Mouse (Mus musculus): ENCODE measurements at regions not wholly inside any gene's neighbourhood (a gene's known extent, or its start where the extent isn't known, plus 50 kb on each side); places are given as distances from the start of the nearest gene placed in this dataset.

DNA sequence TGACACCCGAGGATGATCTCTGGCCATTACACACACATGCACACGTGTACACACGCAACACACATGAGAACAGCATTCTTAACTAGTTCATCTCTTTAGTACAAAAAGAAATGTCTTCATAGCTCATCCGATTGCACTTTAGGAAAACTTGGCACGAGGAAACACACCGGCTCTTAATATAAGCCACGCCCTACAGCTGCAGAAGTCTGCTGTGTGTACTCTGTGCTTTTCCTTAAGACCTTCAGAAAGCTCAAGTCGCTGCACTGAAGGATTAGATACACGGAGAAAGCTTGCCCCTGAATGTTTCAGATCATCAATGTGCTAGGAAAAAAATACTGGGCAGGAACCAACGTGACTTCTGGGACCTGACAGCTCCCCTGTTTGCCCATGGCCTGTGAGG lies 56.7 kb upstream of the March10 start:
- no peak for TF ChIP-seq POLR2A (IDR thresholded peaks at IDR 0.05; ENCODE audit: insufficient read depth, low read depth, low read length)
- TF ChIP-seq CTCF (IDR thresholded peaks at IDR 0.05; ENCODE audit: insufficient read depth, low read depth, low read length) = no peak
